Mouse (Mus musculus): ENCODE results near the gene Chpf.

GRCm38 (mm10) chr1:75448937-75449336, 30.2 kb downstream of the Chpf start:
- TF ChIP-seq POLR2A (IDR thresholded peaks at IDR 0.05; ENCODE audit: insufficient read length, low read depth) (no peak), TCF12 (IDR thresholded peaks at IDR 0.05; ENCODE audit: insufficient read depth, poor library complexity, severe bottlenecking) (no peak), USF1 (IDR thresholded peaks at IDR 0.05; ENCODE audit: low read depth) (no peak), E2F4 (IDR thresholded peaks at IDR 0.05; ENCODE audit: insufficient read depth) (no peak), MYOD1 (IDR thresholded peaks at IDR 0.05; ENCODE audit: control insufficient read depth in 1 of 3, insufficient read length in 2 of 3, low read depth in 2 of 3) (peak in 2 of 3 experiments; percentile 40 to 60), MYOG (IDR thresholded peaks at IDR 0.05; ENCODE audit: control insufficient read depth in 1 of 3, insufficient read depth in 1 of 3, insufficient read length in 2 of 3, low read depth in 2 of 3) (peak in 2 of 3 experiments; percentile 81 to 82), POLR2AphosphoS2 (IDR thresholded peaks at IDR 0.05; ENCODE audit: insufficient read length, low read depth) (no peak), REST (IDR thresholded peaks at IDR 0.05; ENCODE audit: insufficient read depth, insufficient read length) (no peak), CEBPB (IDR thresholded peaks at IDR 0.05; ENCODE audit: insufficient read depth, poor library complexity, severe bottlenecking) (no peak), MAX (IDR thresholded peaks at IDR 0.05; ENCODE audit: low read depth) (no peak), TCF3 (IDR thresholded peaks at IDR 0.05; ENCODE audit: insufficient read length, low read depth) (no peak), SRF (IDR thresholded peaks at IDR 0.05; ENCODE audit: control insufficient read depth, insufficient read length, low read depth) (no peak)
